Mouse (Mus musculus): Measurements from ENCODE around the gene Gdpd5. TPM values are rescaled to one million over a fixed set of nuclear protein-coding genes. Genes with fewer than 3 reads are reported as not detected.
A peak's percentile ranks its signal among the peaks of the same experiment; 100 is the strongest.

The Gdpd5 gene
- total RNA-seq, 2 experiments from 2014 or later, result 5.4 to 7.5 TPM

DNA sequence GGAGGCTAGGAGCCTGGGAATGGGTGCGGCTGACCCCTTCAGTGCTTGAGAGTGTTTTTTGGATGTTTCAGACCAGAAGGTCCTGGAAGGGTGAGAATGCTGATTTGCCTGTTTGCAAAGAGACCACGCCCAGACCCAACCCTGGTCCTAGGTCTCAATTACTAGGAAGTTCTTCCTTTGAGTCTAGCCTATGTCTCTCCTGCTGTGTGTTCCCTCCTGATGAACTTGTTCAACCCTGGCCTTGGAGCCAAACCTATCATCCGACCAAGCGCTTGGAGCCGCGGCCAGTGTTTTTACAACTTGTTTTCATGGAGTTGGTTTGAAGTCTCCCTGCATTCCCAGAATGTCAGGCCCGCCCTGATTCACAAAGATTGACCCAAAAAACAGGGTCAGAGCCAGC, 22.0 kb downstream of the Gdpd5 start:
- DNase-seq (ENCODE audit: low spot score in 2 of 2), result no peak

DNA sequence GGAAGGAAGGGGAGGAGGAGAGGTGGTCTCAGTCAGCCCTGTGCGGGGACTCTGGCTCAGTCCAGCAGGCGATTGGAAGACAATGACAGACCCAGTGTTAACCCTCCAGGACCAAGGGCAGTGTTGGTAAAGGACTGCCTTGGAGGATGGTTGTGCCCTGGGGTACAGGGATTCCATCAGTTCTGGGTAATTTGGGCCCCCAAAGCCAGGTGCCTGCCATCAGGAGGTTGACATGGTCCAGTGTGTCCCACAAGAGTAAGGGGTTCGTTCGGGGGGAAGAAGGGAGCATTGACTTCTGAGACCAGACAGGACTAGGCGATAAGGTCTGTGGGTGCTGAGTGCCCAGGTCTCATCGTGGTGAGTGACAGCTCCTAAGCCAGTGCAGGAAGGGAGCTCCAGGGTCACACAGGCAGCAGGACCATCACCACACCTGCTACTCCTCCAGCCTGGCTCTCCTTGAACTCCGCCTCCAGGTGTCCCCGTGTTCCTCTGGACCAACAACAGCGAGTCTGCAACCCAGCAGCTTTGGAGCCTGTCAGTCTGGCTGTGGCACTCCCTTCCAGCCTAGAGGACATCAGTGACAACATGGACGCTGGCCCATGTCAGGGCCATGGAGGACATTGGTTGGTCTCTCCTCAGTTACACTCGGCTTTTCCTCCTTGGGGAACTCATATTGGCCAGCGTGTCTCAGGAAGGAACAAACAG, 23.0 kb downstream of the Gdpd5 start:
- no peak for DNase-seq (ENCODE audit: low spot score in 2 of 2)

DNA sequence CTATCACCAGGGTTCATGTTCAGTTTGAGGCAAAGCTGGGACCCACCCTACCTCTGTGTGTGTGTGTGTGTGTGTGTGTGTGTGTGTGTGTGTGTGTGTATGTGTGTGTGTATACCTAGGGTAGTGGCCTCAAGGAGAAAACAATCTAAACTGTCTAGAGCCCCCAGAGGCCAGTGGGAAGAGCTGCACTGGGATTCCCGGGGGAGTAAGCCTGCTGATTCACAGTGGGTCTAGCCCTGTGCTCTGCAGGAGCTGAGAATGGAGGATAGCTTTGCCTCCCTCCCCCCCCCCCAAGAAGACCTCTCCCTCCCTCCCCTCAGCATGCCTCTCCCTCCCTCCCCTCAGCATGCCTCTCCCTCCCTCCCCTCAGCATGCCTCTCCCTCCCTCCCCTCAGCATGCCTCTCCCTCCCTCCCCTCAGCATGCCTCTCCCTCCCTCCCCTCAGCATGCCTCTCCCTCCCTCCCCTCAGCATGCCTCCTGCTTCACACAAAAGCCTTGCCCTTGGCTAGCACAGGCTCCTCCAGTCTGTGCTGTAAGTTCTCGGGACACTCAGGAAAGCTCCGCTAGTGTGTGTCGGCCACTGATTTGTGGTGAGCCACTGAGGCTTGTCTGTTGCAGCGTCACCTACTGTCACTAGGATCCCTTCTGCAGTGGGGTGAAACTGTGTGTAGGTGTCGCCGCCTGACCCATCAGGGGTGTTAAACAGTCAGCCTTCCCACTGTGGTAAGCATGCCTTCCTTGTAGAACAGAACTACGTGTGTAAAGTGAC, 24.4 kb downstream of the Gdpd5 start:
- no peak for DNase-seq (ENCODE audit: low spot score in 2 of 2)

DNA sequence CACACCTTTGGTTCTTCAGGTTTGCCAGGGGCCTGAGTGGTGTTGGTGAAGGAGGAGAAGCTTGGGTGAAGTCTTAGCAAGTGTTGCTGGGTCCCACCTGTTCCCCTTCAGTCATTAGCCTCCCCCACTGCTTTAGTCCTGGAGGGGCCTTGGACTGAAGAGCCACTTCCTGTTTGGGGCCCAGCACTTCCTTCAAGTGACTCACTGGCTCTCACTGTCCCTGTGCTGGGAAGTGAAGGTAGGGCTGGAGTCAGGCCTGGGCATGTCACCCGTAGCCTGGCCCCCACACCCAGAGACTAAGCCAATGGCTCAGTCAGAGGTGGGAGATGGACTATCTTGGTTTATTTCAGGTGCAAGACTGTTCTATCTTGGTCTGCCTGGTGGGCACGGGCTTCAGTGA, 26.4 kb downstream of the Gdpd5 start:
- DNase-seq (ENCODE audit: low spot score in 2 of 2), result no peak

DNA sequence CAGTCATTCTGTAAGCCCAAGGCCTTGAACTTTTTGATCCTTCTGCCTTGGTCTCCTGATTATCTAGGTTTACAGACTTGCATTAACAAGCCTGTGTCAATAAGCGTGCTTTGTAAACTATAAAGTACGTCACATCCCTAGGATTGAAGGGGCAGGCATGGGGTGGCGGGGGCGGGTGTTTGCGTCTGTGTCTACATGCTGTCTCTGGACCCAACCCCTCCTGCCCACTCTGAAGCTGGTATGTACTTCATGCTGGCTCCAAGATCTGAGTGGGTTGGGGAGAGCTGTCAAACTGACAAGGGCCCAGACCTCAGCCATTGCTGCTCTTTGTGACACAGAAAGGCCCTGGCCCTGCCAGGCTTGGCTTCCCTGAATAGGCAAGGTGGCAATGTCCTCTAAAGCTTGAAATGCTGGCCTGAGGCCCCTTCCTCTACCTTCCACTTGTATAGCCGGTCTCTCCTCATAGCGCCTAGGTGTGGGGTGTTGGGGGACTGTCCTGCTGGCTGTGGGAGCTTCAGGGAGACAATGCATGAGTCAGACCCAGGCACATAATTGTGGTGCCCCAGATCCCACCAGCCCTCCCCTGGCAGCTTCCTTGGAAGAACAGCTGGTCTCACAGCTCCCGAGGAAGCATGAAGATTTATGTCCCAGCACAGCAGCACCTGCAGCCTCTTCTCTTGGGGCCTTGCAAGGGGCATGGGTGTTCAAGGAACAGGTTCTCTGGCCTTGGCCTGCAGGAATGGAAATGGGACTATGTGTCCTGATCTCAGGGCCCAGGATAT, 28.4 kb downstream of the Gdpd5 start:
- DNase-seq (ENCODE audit: low spot score in 2 of 2), result no peak

DNA sequence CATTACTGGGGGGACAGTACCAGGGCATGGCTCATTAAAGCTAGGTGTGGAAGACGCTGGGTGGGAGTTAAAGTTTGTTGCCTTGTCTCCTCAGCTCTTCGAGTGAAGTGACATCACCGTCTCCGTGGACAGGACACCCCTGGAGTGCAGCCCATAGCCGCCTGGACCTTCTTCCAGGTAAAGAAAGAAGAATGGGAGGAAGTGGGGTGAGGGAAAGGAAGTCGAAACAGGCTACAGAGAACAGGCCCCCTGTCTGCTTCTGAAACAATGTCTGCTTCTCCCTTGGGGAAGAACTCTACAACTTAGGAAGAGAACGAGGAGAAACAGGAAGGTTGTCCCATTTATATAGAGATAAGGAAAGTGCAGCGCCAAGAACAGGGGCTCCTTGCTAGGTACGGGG, 29.1 kb downstream of the Gdpd5 start:
- no peak for DNase-seq (ENCODE audit: low spot score in 2 of 2)

DNA sequence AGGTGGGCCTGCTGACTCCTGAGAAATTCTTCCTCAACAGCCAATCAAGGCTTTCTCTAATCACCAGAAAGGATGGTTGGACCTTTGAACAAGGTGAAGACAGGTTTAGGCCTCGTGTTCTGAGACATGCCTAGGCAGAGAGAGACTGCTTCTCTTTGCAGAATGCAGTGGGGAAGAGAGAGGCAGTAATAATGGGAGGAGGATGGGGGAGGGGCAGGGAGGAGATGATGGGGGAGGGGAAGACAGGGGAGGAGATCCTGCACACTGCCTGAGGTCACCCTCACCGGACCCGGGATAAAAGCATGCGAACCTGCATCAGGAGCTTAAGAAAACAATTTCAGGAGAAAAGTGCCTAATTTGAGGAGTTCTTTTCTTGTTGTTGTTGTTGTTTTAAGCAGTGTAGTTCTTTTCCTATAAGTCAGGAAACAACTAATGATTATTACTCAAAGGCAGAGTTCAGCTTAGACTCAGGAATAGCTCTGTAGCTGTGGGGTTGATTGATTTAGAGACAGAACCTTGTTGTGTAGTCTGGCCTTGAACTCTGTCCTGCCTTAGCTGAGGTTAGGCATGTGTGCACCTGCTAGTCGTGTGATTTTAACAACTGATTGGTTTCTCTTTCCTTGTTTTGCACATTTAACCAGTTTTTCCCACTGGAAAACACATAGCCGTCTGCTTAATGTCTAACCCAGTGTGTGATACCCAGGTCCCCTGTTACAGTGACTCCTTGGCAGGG, 30.0 kb downstream of the Gdpd5 start:
- no peak for DNase-seq (ENCODE audit: low spot score in 2 of 2)

DNA sequence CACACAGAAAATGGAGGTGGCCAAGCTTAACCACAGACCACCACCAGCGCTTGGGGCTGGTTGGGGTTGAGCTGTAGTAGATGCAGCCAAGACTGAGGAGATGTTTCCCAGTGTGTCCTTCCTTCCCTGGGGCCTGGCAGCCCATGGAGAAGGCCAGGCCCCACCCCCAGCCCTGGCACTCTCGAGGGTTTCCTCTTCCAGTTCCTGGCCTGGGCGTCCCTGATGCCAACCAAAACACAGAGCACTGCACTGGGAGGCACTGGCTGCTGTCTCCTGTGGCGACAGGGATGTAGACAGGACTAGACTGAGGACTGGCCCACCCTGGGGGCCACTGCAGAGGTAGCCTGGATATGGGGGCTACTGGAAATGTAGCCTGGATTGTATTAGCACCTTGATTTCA, 33.8 kb downstream of the Gdpd5 start:
- DNase-seq (ENCODE audit: low spot score in 2 of 2), result no peak

DNA sequence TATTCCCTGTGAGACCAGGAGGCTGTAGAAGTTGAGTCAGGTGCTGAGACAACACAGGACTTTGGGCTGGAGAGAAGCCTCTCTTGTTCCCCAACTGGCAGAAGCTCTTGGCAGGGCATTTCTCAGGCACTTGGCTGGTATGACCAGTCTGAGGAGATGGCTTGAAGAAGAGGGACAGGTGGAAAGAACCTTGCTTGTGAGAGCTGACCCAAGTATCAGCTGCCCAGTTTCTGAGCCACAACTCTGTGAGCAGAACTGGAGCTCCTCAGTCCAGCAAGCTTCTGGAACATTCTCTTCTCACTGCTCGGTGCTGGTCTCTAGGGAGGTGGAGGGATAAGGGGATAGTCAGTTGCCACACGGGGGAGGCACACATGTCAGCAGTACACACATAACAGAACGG, 38.1 kb downstream of the Gdpd5 start:
- no peak for DNase-seq (ENCODE audit: low spot score in 2 of 2)

DNA sequence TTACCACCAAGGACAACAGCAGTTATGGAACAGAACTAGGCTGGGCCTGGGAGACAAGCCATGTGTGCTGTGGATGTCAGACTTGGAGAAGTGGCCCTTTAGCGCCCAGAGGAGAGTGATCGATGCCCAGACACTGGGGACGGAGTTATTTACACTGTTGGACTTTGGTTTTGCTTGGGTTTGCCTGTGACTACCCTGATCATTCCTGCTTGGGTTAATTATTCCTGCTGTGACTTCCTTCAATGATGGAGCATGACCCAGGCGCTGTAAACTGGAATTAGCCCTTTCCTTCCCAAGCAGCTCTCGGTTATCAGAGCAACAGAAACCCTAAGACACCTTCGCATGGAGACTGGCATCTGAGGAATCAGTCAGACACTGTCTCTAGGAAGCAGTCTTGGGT, 39.8 kb downstream of the Gdpd5 start:
- DNase-seq (ENCODE audit: low spot score in 2 of 2), result no peak

DNA sequence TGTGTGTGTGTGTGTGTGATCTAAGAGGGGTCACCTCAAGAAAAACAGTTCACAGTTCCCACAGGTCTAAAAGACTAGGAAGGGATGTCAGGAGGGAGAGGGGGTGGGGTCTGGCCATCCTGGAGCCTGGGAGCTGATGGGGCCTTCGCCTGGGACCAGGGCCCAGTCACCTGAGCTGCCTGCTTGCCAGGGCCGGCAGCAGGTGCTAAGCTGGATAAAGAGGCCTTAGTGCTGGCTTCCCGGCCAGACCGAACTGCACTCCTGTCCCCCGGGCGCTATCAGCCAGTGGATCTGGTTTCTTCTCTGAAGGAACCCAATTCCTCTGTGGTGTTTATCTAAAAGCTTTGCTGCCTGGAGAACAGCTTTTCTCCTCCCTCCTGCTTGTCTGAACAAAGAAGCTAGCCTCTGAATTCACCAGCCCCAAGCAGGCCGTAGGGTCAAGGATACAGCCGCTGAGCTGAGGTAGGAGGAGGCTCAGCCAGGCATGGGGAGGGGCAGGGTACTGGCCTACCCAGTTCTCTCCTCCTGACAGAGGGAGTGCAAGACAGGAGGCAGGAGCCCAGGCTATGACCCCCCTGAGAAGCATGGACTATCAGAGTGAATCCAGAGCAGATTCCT, 43.4 kb downstream of the Gdpd5 start:
- peak in 1 of 2 experiments; percentile 18 for DNase-seq (ENCODE audit: low spot score in 2 of 2)

DNA sequence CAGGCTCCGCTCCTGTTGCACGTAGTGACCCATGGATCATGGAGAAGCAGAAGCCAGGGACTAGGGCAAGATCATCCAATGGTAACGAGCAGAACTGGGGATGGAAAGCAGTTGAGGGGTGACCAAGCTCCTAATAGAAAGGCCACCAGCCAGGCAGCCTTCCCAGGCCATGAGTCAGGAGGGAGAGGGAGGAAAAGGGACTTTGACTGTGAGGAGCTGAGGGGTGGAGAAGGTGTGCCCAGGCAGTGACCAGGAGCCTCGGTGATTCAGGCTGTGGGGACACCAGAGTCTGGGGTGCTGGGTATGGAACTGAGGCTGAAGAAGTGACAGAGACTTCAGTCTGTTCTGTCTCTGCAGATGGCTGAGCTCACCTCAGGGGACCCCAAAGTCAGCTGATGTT, 44.5 kb downstream of the Gdpd5 start:
- DNase-seq (ENCODE audit: low spot score in 2 of 2), result peak in 1 of 2 experiments; percentile 20

DNA sequence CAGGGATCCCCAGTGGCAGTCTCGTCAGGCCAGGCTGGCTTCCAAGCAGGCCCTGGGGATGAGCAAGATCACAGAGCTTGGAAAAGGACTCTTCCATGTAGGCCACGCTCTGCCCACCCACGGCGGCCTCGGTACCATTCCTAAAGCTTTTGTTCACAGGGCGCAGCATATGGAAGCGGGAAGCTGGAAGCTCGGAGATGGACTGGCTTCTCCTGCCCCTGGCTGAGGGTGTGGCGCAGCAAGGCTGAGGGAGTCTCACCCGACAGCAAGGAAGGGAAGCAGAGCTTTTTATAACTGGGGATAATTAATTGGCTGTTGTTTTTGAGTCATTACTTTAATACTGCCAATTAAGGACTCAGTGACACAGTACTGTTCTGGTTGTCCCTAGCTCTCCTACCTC, 45.8 kb downstream of the Gdpd5 start:
- no peak for DNase-seq (ENCODE audit: low spot score in 2 of 2)

DNA sequence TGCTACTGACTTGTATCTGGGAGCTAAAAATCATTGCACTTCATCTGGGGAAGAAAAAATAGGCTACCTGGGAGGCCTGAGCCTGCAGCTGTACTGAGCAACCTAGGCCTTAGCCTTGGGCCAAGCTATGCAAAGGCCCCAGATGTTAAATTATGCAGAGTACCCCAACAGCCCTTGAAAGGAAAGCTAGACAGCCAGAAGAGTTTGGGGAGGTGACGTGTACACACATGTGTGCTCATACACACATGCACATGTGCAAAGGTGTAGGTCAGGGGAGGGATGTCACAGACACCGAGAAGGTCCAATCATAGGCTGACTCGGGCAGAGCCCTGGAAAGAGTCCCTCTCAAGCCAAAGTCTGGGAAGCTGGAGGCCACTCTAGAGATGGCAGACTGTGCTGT, 46.8 kb downstream of the Gdpd5 start:
- no peak for DNase-seq (ENCODE audit: low spot score in 2 of 2)

DNA sequence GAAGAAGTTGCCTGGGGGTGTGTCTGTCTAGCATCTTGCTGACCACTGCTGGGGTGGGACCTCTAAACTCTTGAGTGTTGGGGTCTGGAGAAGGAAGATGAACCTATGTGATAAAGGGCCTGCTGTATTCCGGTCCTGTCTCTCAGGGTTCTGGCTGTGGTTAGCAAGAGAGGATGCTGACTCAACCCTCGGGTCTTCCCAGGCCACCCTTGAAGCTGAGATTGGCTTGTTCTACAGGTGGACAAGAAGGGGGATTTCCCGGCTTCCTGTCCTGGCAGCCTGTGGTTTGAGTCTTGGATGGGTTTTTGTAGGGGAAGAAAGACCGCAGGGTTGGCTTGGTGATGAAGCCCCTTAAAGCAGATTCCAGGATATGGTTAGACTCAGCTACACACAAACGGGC, 47.6 kb downstream of the Gdpd5 start:
- no peak for DNase-seq (ENCODE audit: low spot score in 2 of 2)

DNA sequence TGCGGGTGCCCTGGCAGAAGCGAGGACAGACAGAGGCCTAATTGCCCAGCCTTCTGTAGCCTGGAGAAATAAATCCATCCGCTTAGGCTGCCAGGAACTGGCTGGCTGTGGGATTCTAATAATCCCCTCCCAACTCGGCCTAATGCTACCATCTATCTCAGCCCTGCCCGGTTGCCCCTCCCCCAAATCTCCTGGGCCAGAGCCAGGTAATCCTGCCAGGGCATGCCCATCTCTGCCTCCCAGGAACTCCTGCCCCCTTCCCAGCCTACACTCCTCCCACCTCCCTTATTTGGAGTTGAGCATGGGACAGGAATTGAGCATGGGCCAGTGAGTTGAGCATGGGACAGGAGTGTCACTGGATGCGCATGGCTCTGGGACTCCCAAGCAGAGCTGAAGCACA, 48.6 kb downstream of the Gdpd5 start:
- DNase-seq (ENCODE audit: low spot score in 2 of 2), result no peak

DNA sequence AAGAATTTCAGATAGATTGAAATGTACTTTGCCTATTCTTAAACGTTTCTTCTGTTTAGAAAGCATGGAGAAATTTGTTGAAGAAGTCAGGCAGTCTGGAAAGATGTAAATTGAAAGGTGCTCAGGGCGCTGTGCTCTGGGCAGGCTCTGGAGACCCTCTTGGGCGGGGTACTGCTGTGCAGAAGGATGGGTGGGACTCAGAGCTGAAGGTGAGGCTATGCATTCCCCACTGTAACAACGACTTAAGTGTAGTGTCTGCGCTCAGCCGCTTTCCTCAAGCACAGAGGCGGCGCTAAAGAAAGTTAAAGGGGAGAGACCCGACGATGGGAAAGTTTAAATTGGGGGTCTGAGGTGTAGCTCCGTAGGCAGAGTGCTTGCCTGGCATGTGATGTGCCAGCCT, 49.0 kb downstream of the Gdpd5 start:
- DNase-seq (ENCODE audit: low spot score in 2 of 2), result no peak

DNA sequence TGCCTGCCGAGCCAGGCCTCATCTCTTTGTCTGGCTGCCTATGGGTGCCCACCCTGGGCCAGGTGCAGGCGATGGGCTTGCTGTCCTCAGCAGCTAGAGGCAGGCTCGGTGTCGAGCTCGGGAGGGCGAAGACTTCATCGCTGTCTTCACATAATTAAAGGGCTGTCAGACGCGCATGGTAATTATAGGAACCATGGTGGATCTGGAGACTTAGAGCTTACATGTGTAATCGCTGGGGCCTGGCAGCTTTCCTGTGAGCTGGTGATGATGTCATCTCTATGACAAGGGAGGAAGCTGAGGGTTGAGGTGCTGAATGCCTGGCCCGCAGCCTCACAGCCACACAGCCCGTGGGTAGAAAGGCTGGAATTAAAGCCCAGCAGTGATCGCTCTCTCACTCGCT, 51.0 kb downstream of the Gdpd5 start:
- DNase-seq (ENCODE audit: low spot score in 2 of 2), result no peak

DNA sequence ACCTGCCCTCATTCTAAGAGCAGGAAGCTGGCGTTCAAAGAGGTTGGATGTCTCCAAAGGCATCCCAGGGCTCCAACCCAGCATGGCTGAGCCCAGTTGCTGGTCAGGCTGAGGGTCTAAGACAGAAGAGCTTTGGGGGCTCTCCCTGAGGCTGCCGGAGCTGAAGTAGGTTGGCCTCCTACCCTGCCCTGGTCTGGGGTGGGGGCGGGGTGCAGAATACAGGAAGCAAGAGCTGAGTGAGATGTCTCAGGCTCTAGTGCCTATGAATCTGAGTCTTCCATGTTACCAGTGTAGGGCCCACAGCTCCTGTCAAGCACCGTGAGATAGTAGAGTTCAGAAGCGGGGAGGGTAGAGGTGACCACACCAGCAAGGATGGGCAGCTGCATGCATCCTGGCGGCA, 51.6 kb downstream of the Gdpd5 start:
- no peak for DNase-seq (ENCODE audit: low spot score in 2 of 2)

DNA sequence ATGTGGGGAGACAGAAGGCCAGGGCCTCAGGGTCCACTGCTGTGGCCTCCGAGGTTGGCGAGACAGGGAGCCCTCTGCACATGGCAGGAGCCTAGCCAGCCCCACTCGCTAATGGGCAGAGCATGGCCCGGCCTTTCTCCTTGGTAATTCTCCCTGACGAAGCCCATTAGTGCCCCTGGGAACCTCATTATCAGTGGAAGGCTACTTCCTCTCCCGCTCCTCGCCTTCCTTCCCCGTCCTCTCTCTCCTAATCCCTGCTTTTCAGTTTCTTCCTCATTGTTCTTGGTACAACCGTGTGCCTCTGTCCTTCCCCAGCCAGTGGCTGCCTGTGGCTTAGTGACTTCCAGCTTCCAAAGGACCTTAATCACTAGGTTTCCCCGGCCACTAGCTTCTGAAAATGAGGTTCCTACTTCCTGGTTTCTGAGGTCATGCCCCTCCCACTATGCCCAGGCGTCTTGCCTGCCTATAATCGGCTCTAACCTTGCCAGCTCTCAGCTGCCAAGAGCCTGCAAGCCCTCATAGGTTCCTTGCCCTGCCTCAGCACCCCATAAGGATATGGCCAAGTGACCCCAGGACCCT, 53.5 kb downstream of the Gdpd5 start:
- DNase-seq (ENCODE audit: low spot score in 2 of 2), result no peak

DNA sequence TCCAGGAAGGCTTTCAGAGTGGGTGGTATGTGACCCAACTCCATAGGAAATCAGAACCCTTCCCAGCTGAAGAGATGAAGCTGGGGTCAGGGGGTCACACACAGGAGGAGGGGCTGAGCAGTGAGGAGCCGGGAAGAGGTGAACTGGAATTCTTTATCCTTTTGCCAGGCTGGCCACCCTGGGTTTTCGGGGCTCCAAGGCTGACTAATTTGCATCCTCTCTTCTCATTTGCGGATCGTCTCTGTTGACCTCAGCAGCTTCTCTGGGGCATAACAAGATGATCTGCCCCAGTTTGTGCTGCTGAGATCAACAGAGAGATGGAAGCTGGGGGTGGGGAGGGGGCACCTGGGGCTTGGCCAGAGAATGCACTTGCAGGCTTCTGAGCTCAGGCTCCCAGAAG, 55.3 kb downstream of the Gdpd5 start:
- no peak for DNase-seq (ENCODE audit: low spot score in 2 of 2)

All from adrenal gland, adult 18-20 months (tissue).